Mouse (Mus musculus) midbrain, embryonic 15.5 days (tissue): ENCODE results near the gene Zfyve28. TPM values are rescaled to one million over a fixed set of nuclear protein-coding genes. Genes with fewer than 3 reads are reported as not detected.

Experiments used
- ATAC-seq: fragments of 200-750 bp; cut with Nextera tagmentation; replicated peaks from 2 replicates; pipeline ENCODE4 v1.8.0; 2017; ENCODE audit warnings: moderate TSS enrichment
- H3K27ac ChIP-seq: fragments of 300-500 bp; sonication (generic); 2 replicates; pipeline ENCODE4 v1.5.1; 2015; ENCODE audit warnings: mild to moderate bottlenecking, inconsistent platforms
- H3K27me3 ChIP-seq: fragments of 300-500 bp; sonication (generic); replicated peaks from 2 replicates; pipeline ENCODE4 v1.6.1; 2015; ENCODE audit warnings: inconsistent platforms
- H3K36me3 ChIP-seq: fragments of 300-500 bp; sonication (generic); replicated peaks from 2 replicates; pipeline ENCODE4 v1.6.1; 2015; ENCODE audit warnings: inconsistent platforms
- H3K4me1 ChIP-seq: fragments of 300-500 bp; sonication (generic); 2 replicates; pipeline ENCODE4 v1.6.1; 2015; ENCODE audit warnings: inconsistent platforms
- H3K4me2 ChIP-seq: fragments of 300-500 bp; sonication (generic); 2 replicates; pipeline ENCODE4 v1.6.1; 2015; ENCODE audit warnings: inconsistent platforms, mild to moderate bottlenecking, moderate library complexity
- H3K4me3 ChIP-seq: fragments of 300-500 bp; sonication (generic); 2 replicates; pipeline ENCODE4 v1.5.1; 2015; ENCODE audit warnings: mild to moderate bottlenecking, inconsistent platforms
- H3K9ac ChIP-seq: fragments of 300-500 bp; sonication (generic); 2 replicates; pipeline ENCODE4 v1.6.1; 2015; ENCODE audit warnings: mild to moderate bottlenecking, inconsistent platforms
- H3K9me3 ChIP-seq: fragments of 300-500 bp; sonication (generic); 2 replicates; pipeline ENCODE4 v1.6.1; 2016; ENCODE audit warnings: inconsistent platforms
- WGBS: fragments of 180-500 bp; shearing (Covaris S2); methylation state at CpG from one replicate; pipeline ENCODE4 v1.1.7; 2015; ENCODE audit warnings: mixed read lengths; 5-methylcytosine and 5-hydroxymethylcytosine counted together
- polyA plus RNA-seq: library from polyadenylated mRNA; unstranded; fragments of >200 nt; fragmentation: Nextera tagmentation; extraction: Ambion mirVana; gene quantifications from 2 replicates; pipeline ENCODE4 v1.2.1, GENCODE M21; 2015

Gene Zfyve28
- polyA plus RNA-seq: 4.7 and 6.1 TPM in 2 replicates

- Histone ChIP-seq H3K9me3 (no peaks in the 10 kb centered on the region), H3K27ac (peak within 1 kb of the TSS; percentile 65), H3K36me3 (no peaks in the 10 kb centered on the region), H3K4me3 (peak within 1 kb of the TSS; percentile 65), H3K27me3 (peaks cover 22% of the 10 kb centered on the region), H3K4me2 (peak within 1 kb of the TSS; percentile 85), H3K4me1 (peaks cover 17% of the 10 kb centered on the region), H3K9ac (peak within 1 kb of the TSS; percentile 65)
- WGBS: under 1% methylated on average over 81 of the region's 83 CpGs
- ATAC-seq: peak; percentile 99
These were observed at the start of gene Zfyve28, which contains the start of gene Cfap99 for GRCm38 (mm10) chr5:34288154-34288716. Gene Zfyve28, minus strand, starts transcription at chr5:34288449. Gene Cfap99, plus strand, starts transcription at chr5:34288600.

GRCm38 (mm10) chr5:34336775-34337450 is 48.7 kb upstream of the Zfyve28 start:
- no peaks in the 10 kb centered on the region for H3K9me3 ChIP-seq
- peak; percentile 30; the same call in 1 of the 2 replicates for ATAC-seq
- peak overlapping the region; percentile 87 for H3K4me3 ChIP-seq
- no peaks in the 10 kb centered on the region for H3K27me3 ChIP-seq
- peak overlapping the region; percentile 68 for H3K4me2 ChIP-seq
- peak overlapping the region; percentile 89 for H3K27ac ChIP-seq
- peak overlapping the region; percentile 87 for H3K9ac ChIP-seq
- H3K4me1 ChIP-seq: peaks cover 22% of the 10 kb centered on the region
- WGBS: under 1% methylated on average over 42 of the region's 42 CpGs
- H3K36me3 ChIP-seq: no peaks in the 10 kb centered on the region

- Histone ChIP-seq H3K4me2 (peak within 1 kb of the TSS; percentile 90), H3K27ac (peak within 1 kb of the TSS; percentile 89), H3K9me3 (no peaks in the 10 kb centered on the region), H3K9ac (peak within 1 kb of the TSS; percentile 88), H3K27me3 (no peaks in the 10 kb centered on the region), H3K4me1 (peaks cover 22% of the 10 kb centered on the region), H3K36me3 (no peaks in the 10 kb centered on the region), H3K4me3 (peak within 1 kb of the TSS; percentile 87)
- under 1% methylated on average over 67 of the region's 67 CpGs for WGBS
- ATAC-seq: peak; percentile 99
These were observed 48.0 kb upstream of the Zfyve28 start, which contains the start of gene Rnf4 for GRCm38 (mm10) chr5:34336097-34336774. Gene Rnf4, plus strand, starts transcription at chr5:34336289.

GRCm38 (mm10) chr5:34335539-34336096 is 47.4 kb upstream of the Zfyve28 start:
- peak overlapping the region; percentile 90 for H3K4me2 ChIP-seq
- peak; percentile 76 for ATAC-seq

DNA sequence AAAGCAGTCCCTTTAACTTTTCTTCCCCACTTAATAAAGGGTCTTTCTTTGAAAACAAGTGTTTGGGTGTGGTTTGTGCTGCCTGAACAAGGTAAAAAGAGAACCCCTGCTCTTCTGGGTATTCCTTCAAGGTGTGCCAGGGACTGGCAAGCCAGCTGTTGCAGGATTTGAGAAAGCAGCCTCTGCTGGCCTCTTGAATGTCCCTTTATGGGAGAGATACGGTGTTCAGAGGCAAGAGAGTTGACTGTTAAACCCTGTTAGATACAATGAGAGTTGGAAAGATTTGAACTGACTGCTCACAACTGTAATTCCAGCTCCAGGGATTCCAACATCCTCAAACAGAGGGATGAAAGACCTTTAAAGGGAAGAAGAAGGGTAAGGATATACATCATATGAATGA is 45.8 kb upstream of the Zfyve28 start:
- Histone ChIP-seq H3K27me3 (no peaks in the 10 kb centered on the region), H3K27ac (no peak overlapping the region), H3K4me3 (no peak overlapping the region), H3K4me2 (no peak overlapping the region), H3K9ac (no peak overlapping the region), H3K9me3 (no peaks in the 10 kb centered on the region), H3K36me3 (no peaks in the 10 kb centered on the region), H3K4me1 (peaks cover 21% of the 10 kb centered on the region)
- no peak for ATAC-seq
- 84% methylated on average over 1 of the region's 1 CpGs for WGBS

More at GRCm38 (mm10) chr5:34335539-34336096, 47.4 kb upstream of the Zfyve28 start:
- Histone ChIP-seq H3K4me3 (peak overlapping the region; percentile 87), H3K27ac (peak overlapping the region; percentile 86), H3K27me3 (no peaks in the 10 kb centered on the region), H3K9me3 (no peaks in the 10 kb centered on the region), H3K9ac (peak overlapping the region; percentile 88), H3K36me3 (no peaks in the 10 kb centered on the region), H3K4me1 (peaks cover 22% of the 10 kb centered on the region)
- WGBS: 2% methylated on average over 21 of the region's 21 CpGs

- no peak overlapping the region for H3K27ac ChIP-seq
- no peak overlapping the region for H3K4me2 ChIP-seq
- H3K4me1 ChIP-seq: peaks cover 14% of the 10 kb centered on the region
- no peak overlapping the region for H3K4me3 ChIP-seq
- H3K9ac ChIP-seq: no peak overlapping the region
- 84% methylated on average over 2 of the region's 2 CpGs for WGBS
- H3K36me3 ChIP-seq: no peaks in the 10 kb centered on the region
- H3K27me3 ChIP-seq: no peaks in the 10 kb centered on the region
- no peaks in the 10 kb centered on the region for H3K9me3 ChIP-seq
- ATAC-seq: no peak
These were observed 41.9 kb upstream of the Zfyve28 start for GRCm38 (mm10) chr5:34330136-34330535.

DNA sequence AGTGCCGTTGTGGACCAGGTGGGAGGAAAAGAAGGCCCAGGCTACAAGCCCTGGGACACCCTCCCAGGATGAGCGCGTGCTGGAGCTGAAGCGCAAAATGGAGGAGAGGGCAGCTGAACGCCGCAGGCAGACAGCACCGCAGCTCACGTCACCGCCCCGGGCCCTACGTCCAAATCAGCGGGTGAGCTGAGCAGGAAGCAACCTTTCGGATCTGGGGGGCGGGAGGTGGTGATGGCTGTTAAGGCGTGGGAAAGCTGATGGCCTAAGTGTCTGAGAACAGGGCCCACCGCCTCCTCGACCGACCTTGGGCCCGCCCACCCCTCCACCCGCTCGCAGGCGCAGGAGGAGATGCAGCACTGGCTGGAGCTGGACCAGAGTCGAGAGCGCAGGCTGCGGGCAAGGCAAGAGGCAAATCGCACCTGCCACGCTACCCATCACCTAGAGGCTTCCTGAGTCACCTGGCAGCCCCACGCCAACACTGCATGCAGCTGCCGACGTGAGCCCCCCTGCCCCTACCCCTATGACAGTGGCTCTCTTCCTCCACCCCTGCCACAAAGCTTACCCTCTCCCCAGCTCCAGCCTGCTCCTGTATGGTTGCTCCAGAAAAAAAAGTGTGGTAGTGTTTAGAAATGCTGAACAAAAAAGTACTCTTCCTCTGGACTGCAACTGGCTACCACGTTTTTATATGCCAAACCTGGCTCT is 38.8 kb upstream of the Zfyve28 start:
- peak; percentile 69 for ATAC-seq
- no peaks in the 10 kb centered on the region for H3K27me3 ChIP-seq
- 13% methylated on average over 31 of the region's 31 CpGs for WGBS

GRCm38 (mm10) chr5:34326249-34326691 is 38.0 kb upstream of the Zfyve28 start:
- no peaks in the 10 kb centered on the region for H3K36me3 ChIP-seq
- no peak overlapping the region for H3K27ac ChIP-seq
- 18% methylated on average over 4 of the region's 4 CpGs for WGBS
- no peaks in the 10 kb centered on the region for H3K9me3 ChIP-seq
- no peak overlapping the region for H3K4me2 ChIP-seq
- no peak overlapping the region for H3K9ac ChIP-seq
- H3K4me3 ChIP-seq: no peak overlapping the region
- ATAC-seq: no peak
- H3K27me3 ChIP-seq: no peaks in the 10 kb centered on the region
- H3K4me1 ChIP-seq: peaks cover 13% of the 10 kb centered on the region

More for the DNA sequence above, 38.8 kb upstream of the Zfyve28 start:
- Histone ChIP-seq H3K4me1 (peaks cover 13% of the 10 kb centered on the region), H3K36me3 (no peaks in the 10 kb centered on the region), H3K9ac (peak overlapping the region; percentile 39), H3K4me3 (peak overlapping the region; percentile 32), H3K9me3 (no peaks in the 10 kb centered on the region), H3K27ac (peak overlapping the region; percentile 39; the same call in 1 of the 2 replicates), H3K4me2 (peak overlapping the region; percentile 53)

DNA sequence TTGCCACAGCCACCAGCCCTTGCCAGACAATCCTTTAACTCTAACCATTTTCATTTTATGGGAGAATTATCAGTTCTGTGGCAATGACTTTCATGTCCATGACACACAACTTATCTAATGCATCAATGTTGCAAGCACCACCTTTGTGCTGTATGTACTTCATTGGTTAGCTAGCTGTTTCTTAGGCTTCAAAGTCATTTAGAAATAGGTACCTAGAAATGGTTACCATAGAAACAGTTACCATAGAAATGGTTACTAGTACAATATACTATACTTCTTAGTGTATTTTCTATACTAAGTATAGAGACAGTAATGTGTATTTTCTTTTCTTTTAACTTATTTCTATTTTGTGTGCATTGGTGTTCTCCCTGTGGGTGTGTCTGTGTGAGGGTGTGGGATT is 37.0 kb upstream of the Zfyve28 start:
- H3K4me2 ChIP-seq: no peak overlapping the region
- H3K27ac ChIP-seq: no peak overlapping the region
- H3K4me3 ChIP-seq: no peak overlapping the region
- H3K9me3 ChIP-seq: no peaks in the 10 kb centered on the region
- H3K9ac ChIP-seq: no peak overlapping the region
- H3K4me1 ChIP-seq: peaks cover 13% of the 10 kb centered on the region
- no peak for ATAC-seq
- H3K36me3 ChIP-seq: no peaks in the 10 kb centered on the region
- no peaks in the 10 kb centered on the region for H3K27me3 ChIP-seq

DNA sequence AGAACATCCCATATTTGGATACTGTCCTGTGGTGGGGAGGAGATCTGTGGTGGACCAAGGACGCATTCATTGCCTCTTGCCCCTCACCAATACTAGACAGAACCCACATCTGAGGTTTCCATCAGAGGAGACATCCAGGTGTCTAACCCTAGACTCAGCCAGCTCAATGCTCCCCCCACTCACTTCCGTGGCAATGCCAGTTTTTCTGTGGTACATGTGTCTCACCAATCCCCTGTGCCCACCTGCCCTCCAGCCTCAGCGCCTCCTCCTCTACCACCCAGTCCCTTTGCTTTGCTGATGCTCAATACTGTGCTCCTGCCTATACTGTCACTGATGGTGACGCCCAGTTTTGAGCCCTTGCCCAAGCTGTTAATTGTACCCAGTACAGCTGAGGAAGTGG is 33.0 kb upstream of the Zfyve28 start:
- Histone ChIP-seq H3K9ac (no peak overlapping the region), H3K4me3 (no peak overlapping the region), H3K4me2 (no peak overlapping the region), H3K36me3 (no peaks in the 10 kb centered on the region), H3K27me3 (no peaks in the 10 kb centered on the region), H3K27ac (no peak overlapping the region), H3K9me3 (no peaks in the 10 kb centered on the region), H3K4me1 (peaks cover 3% of the 10 kb centered on the region; the same call in 1 of the 2 replicates)
- ATAC-seq: no peak
- 88% methylated on average over 4 of the region's 4 CpGs for WGBS

DNA sequence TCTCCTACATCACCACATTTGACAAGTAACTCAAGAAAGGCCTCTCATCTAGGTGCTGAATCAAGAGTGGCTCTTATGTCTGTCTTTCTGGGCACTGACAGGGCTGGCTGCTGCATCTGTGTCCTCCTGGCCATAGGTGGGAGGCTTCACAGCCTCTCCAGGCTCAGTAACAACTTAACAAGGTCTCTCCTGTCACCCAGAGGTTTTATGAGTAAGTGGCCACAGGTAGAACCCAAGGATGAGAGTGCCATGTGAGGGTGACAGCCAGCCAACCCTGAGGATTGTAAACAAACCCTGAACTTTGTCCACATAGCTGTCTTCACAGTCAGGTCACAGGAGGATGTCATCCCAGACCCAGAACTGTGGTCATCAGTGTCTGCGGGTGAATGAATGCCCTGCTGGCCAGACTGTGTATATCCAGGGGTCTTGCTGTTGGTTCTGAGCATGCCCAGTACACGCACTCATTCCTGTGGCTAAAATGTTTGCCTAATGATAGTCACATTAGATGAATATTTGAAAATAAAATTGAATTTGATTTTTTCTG is 31.3 kb upstream of the Zfyve28 start:
- Histone ChIP-seq H3K9ac (no peak overlapping the region), H3K9me3 (no peaks in the 10 kb centered on the region), H3K4me1 (no peaks in the 10 kb centered on the region), H3K4me3 (no peak overlapping the region), H3K27ac (no peak overlapping the region), H3K36me3 (no peaks in the 10 kb centered on the region), H3K4me2 (no peak overlapping the region), H3K27me3 (no peaks in the 10 kb centered on the region)
- no peak for ATAC-seq
- 70% methylated on average over 2 of the region's 2 CpGs for WGBS
